Mouse (Mus musculus): Measurements from ENCODE around the gene Trappc6a.

The Trappc6a gene

DNA sequence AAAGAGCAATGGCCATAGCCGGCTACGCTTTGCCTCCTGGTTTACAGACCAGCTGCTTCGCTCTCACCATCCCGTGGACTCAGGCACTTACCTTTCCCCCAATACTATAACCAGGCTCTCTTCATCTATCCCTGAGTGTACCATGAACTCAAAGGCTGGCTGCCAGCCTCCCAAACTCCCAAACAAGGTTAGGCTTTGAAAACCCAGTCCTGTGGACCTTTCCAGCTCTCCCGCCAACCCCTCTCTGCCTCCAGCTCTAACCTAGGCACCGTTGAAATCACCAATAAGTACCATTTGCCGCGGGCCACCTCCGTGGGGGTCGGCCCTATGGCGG, 53.2 kb downstream of the Trappc6a start:
- in situ Hi-C loops (cut with MboI): no loop called here

DNA sequence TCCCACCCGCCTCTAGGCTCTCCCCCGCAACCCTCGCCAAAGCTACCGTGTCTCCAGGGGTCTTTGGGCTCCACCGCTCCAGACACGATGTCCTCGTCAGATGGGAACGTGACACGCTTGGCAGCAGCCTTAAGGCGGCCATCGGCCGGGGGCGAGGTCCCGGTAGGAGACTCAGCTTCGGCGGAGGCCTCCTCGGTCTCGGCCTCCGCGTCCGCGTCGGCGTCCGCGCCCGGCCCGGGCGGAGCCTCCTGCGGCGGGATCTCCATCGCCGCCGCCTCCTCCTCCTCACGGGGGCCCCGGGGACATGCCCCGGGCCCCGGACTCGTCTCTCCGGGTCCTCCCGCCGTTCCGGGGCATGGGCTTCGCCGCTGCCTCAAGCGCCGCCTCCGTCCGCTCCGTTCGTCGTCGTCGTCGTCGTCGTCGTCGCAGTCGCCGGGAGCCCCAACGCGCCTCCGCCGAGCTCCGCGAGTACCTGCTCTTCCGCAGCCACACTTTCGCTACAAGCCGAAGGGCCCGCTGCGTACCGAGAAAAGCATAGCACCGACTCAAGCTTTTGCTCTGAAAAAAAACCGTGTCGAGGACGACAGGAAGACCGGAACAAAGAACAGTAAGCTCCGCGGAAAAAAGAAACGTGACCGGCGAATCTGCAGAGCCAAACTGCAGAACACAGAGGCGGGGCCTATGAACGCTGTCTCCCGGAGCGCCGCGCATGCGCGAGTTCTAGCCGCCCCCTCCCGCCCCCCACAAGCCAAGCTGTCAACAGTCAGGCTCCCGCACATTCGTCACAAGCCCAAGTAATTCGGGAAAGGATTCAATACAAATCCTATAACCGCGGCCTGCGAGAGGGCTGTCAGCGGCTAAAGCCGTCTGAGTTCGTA, 53.8 kb downstream of the Trappc6a start:
- in situ Hi-C loops (cut with MboI): no loop called here

DNA sequence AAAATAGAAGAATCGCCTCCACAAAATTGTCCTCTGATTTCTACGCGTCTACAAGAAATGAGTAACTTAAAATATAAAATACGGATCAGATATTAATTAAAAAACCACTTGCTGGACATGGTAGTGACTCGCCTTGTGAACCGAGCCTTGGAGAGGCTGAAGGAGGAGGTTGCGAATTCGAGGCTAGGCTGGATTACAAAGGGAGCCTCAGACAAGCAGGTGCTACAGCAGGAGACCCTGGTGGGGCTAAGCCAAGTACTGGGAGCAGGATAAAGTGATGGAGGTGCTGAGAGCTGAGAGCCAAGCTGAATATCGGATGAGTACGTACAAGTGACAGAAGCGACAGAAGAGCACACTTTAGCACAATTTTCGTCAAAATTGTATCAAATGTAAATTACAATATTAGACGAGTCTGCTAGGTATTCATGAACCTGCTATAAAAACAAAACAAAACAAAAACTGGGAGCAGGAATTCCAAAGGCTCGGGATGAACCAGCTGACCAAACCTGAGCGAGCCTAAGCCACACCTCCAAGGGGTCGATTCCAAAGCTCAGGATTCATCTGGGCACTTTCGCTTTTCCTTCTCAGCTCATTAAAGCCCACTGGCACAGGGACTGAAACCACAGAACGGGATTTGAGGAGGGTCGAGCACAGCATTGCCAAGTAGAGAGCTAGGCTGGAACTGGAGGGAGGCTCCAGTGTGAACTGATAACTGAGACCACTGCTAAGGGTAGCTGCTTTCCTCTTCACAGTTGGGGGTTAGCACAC, 54.6 kb downstream of the Trappc6a start, which contains the start of gene Ppp1r37:
Gene Ppp1r37, minus strand, starts transcription at position 434 of the 768 bp plus-strand sequence.
- in situ Hi-C loops (cut with MboI): no loop called here

DNA sequence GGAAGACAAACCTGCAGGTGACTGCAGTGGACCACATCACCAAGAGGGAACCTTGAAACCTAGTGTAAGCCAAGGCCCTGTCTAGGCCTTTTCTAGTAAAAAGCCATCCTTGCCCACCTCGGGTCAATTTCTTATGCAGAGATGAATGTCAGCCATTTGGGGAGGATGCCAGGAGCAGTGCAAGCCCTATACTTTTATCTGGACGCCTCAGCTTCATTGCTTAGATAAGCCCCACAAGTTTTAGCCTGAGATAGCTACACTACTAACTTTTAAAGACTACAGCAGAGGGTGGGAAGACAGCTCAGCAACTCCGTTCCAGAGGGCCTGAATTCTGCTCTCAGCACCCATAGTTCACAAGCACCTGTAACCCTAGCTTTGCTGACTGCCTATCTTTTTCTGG, 55.7 kb downstream of the Trappc6a start:
- in situ Hi-C loops (cut with MboI): no loop called here

DNA sequence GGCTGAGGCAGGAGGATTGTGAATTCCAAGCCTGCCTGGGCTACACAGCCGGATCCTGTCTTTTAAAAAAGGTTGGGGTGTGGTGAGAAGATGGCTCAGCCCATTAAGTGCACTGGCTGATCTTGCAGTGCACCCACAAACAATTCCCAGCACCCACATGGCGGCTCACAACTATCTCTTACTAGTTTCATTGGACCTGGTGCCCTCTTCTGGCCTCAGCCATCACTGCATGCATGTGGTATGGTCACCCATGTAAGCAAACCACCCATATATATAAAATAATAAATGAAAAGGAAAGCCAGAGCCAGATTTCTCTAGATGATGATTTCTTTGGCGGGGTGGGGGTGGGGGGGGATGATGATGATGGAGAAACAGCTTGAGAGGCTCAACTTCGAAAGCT, 56.3 kb downstream of the Trappc6a start:
- in situ Hi-C loops (cut with MboI): no loop called here

All from mature B cell (primary cell).